Mouse (Mus musculus): ENCODE measurements around the gene Pank2.

Pank2 gene

GRCm38 (mm10) chr2:131321192-131321591 is 58.9 kb downstream of the Pank2 start:
- peak; percentile 63 to 67 for DNase-seq (ENCODE audit: low spot score in 2 of 2)

- no peak for DNase-seq (ENCODE audit: low spot score in 2 of 2)
These were observed 61.4 kb downstream of the Pank2 start for GRCm38 (mm10) chr2:131323675-131324074.

- DNase-seq (ENCODE audit: low spot score in 2 of 2), result no peak
These were observed 63.7 kb downstream of the Pank2 start for GRCm38 (mm10) chr2:131326044-131326443.

- no peak for DNase-seq (ENCODE audit: low spot score in 2 of 2)
These were observed 66.7 kb downstream of the Pank2 start for GRCm38 (mm10) chr2:131328981-131329380.

- DNase-seq (ENCODE audit: low spot score in 2 of 2), result no peak
These were observed 68.3 kb downstream of the Pank2 start for GRCm38 (mm10) chr2:131330548-131330947.

GRCm38 (mm10) chr2:131337602-131338001 is 75.3 kb downstream of the Pank2 start:
- no peak for DNase-seq (ENCODE audit: low spot score in 2 of 2)

DNA sequence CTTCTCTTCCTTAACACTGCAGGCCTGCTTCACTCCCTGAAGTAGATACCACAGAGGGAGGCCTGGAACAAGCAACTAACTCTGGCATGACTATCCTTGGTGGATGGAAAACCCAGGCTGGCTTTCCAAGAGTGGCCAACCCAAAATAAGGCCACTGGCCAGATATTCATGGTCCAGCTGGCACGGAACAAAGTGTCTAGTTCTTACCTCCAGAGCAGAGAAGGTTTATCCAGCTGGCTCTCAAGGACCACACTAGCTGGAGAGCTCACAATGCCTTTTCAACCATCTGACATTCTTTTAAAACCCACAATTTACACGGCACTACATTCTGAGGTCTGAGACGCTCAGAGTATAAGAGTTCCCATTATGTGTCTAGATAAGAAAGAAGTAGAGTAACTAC is 82.2 kb downstream of the Pank2 start:
- peak; percentile 72 to 75 for DNase-seq (ENCODE audit: low spot score in 2 of 2)

DNA sequence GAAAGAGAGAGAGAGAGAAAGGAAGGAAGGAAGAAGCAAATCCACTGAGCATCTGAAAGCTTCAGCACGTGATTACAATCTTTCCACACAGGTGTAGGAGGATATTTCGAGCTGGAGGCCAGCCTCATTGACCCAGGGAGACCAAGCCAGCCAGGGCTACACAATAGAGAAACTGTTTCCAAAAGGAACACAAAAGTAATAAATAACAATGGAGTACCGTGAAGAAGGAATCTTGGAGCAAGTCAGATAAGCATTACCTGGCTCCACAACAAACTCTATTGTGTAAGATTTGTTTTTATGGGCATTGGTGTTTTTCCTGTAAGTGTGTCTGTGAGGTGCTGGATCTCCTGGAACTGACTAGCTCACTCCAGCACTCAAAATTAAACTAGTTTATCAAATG is 83.3 kb downstream of the Pank2 start:
- no peak for DNase-seq (ENCODE audit: low spot score in 2 of 2)
